Mouse (Mus musculus): ENCODE measurements around the gene Cnmd. TPM values are rescaled to one million over a fixed set of nuclear protein-coding genes. Genes with fewer than 3 reads are reported as not detected.

Cnmd gene
- total RNA-seq (2023): not detected in 4 replicates

DNA sequence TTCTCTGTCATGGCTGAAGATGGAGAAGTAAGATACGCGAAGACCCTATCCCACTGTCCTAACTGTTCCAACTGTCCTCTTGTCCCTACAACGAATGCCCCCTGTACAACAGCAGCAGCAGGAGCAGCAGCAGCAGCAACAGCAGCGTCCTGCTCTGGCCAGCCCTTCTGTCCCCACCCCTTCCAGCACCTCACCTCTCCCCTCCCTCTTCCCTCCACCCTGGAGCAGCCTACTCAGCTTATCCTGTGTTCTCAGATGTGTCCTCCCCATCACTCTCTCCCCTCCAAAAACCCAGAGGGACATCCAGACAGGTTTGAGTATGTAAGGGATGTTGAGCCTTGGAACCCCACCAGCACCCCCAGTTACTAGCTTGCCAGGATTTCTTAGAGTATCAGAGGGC is at the start of gene Cnmd:
Cnmd (minus strand) TSS at position 170 of the 400 bp plus-strand sequence.

Other genes starting within 250 kb of the Cnmd start
- 15.7 to 18.2 TPM (median 16.6 TPM) in 4 replicates for gene Kbtbd7, start 235.7 kb downstream of the Cnmd start, total RNA-seq (2023)
- gene Kbtbd6, start 210.3 kb downstream of the Cnmd start, total RNA-seq (2023): 0.33 to 0.63 TPM (median 0.57 TPM) in 4 replicates
- 187 to 209 TPM (median 192 TPM) in 4 replicates for gene Elf1, start 181.0 kb downstream of the Cnmd start, total RNA-seq (2023)
- 27.0 to 33.3 TPM (median 29.8 TPM) in 4 replicates for gene Wbp4, start 180.7 kb downstream of the Cnmd start, total RNA-seq (2023)
- 50.0 to 63.5 TPM (median 59.1 TPM) in 4 replicates for gene Sugt1, start 74.5 kb downstream of the Cnmd start, total RNA-seq (2023)
- gene Pcdh8, start 109.1 kb upstream of the Cnmd start, total RNA-seq (2023): not detected in 4 replicates